Mouse (Mus musculus) lung, embryonic 16.5 days (tissue): ENCODE measurements around the gene Ankrd34a. TPM values are rescaled to one million over a fixed set of nuclear protein-coding genes. Genes with fewer than 3 reads are reported as not detected.
A peak's percentile ranks its signal among the peaks of the same experiment; 100 is the strongest.

Experiments
- ATAC-seq: fragments of 200-750 bp; cut with Nextera tagmentation; 2 replicates; pipeline ENCODE4 v1.8.0; 2017; ENCODE audit warnings: low read depth, mild to moderate bottlenecking, moderate library complexity
- H3K27ac ChIP-seq: fragments of 300-500 bp; sonication (generic); 2 replicates; pipeline ENCODE4 v1.5.1; 2014; ENCODE audit warnings: mild to moderate bottlenecking, control low read depth, low read length
- H3K27me3 ChIP-seq: fragments of 300-500 bp; sonication (generic); 2 replicates; pipeline ENCODE4 v1.6.1; 2014; ENCODE audit warnings: low read depth, low read length, mixed read lengths; ENCODE audit not compliant: control insufficient read depth, insufficient read depth
- H3K36me3 ChIP-seq: fragments of 300-500 bp; sonication (generic); 2 replicates; pipeline ENCODE4 v1.6.1; 2014; ENCODE audit warnings: low read length; ENCODE audit not compliant: control insufficient read depth, insufficient read depth
- H3K4me1 ChIP-seq: fragments of 300-500 bp; sonication (generic); replicated peaks from 2 replicates; pipeline ENCODE4 v1.6.1; 2014; ENCODE audit warnings: low read length, mixed read lengths; ENCODE audit not compliant: control insufficient read depth, insufficient read depth
- H3K4me2 ChIP-seq: fragments of 300-500 bp; sonication (generic); 2 replicates; pipeline ENCODE4 v1.6.1; 2014; ENCODE audit warnings: low read depth, low read length, control low read depth
- H3K4me3 ChIP-seq: fragments of 300-500 bp; sonication (generic); 2 replicates; pipeline ENCODE4 v1.5.1; 2014; ENCODE audit warnings: mild to moderate bottlenecking, low read length, control low read depth
- H3K9ac ChIP-seq: fragments of 300-500 bp; sonication (generic); 2 replicates; pipeline ENCODE4 v1.6.1; 2014; ENCODE audit warnings: low read length, control low read depth
- H3K9me3 ChIP-seq: fragments of 300-500 bp; sonication (generic); 2 replicates; pipeline ENCODE4 v1.6.1; 2016; ENCODE audit warnings: low read length; ENCODE audit not compliant: control insufficient read depth
- WGBS: fragments of 180-500 bp; shearing (Covaris S2); extraction: QIAGEN DNeasy Blood & Tissue Kit; methylation state at CpG from one replicate; pipeline ENCODE4 v1.1.7; 2014; 5-methylcytosine and 5-hydroxymethylcytosine counted together
- polyA plus RNA-seq: library from polyadenylated mRNA; unstranded; fragments of >200 nt; fragmentation: Nextera tagmentation; extraction: Ambion mirVana; gene quantifications from 2 replicates; pipeline ENCODE4 v1.2.1, GENCODE M21; 2015

The Ankrd34a gene
- 1.6 and 1.9 TPM in 2 replicates for polyA plus RNA-seq

GRCm38 (mm10) chr3:96596228-96596707 is at the start of gene Ankrd34a:
Gene Ankrd34a (plus strand): TSS chr3:96596636.
- Histone ChIP-seq H3K4me3 (peak within 1 kb of the TSS; percentile 56), H3K27ac (no peak within 1 kb of the TSS; the same call in 1 of the 2 replicates), H3K9ac (peak within 1 kb of the TSS; percentile 68), H3K4me2 (peak within 1 kb of the TSS; percentile 88), H3K27me3 (peaks cover 22% of the 10 kb centered on the region), H3K36me3 (no peaks in the 10 kb centered on the region), H3K4me1 (peaks cover 24% of the 10 kb centered on the region), H3K9me3 (no peaks in the 10 kb centered on the region)
- 1% methylated on average over 22 of the region's 23 CpGs for WGBS
- ATAC-seq: no peak

GRCm38 (mm10) chr3:96546880-96547279 is 49.6 kb upstream of the Ankrd34a start:
- Histone ChIP-seq H3K27me3 (peaks cover 2% of the 10 kb centered on the region; the same call in 1 of the 2 replicates), H3K36me3 (no peaks in the 10 kb centered on the region), H3K9ac (no peak overlapping the region), H3K4me3 (no peak overlapping the region), H3K4me1 (peaks cover 6% of the 10 kb centered on the region), H3K27ac (no peak overlapping the region), H3K4me2 (no peak overlapping the region), H3K9me3 (no peaks in the 10 kb centered on the region)
- 35% methylated on average over 4 of the region's 4 CpGs for WGBS
- ATAC-seq: no peak

- Histone ChIP-seq H3K4me1 (peaks cover 6% of the 10 kb centered on the region), H3K27ac (no peak overlapping the region), H3K9me3 (no peaks in the 10 kb centered on the region), H3K9ac (no peak overlapping the region), H3K4me2 (no peak overlapping the region), H3K36me3 (no peaks in the 10 kb centered on the region), H3K4me3 (no peak overlapping the region), H3K27me3 (peaks cover 2% of the 10 kb centered on the region; the same call in 1 of the 2 replicates)
- peak; percentile 70 for ATAC-seq
- WGBS: 10% methylated on average over 14 of the region's 14 CpGs
Measured at GRCm38 (mm10) chr3:96547389-96547960, 49.0 kb upstream of the Ankrd34a start.

GRCm38 (mm10) chr3:96548824-96549223 is 47.6 kb upstream of the Ankrd34a start:
- WGBS: 73% methylated on average over 7 of the region's 7 CpGs

GRCm38 (mm10) chr3:96549346-96549745 is 47.1 kb upstream of the Ankrd34a start:
- Histone ChIP-seq H3K27ac (no peak overlapping the region), H3K36me3 (no peaks in the 10 kb centered on the region), H3K27me3 (no peaks in the 10 kb centered on the region), H3K4me3 (no peak overlapping the region), H3K9me3 (no peaks in the 10 kb centered on the region), H3K4me1 (peaks cover 6% of the 10 kb centered on the region), H3K9ac (no peak overlapping the region), H3K4me2 (no peak overlapping the region)
- no peak for ATAC-seq
- WGBS: 71% methylated on average over 5 of the region's 5 CpGs

More at GRCm38 (mm10) chr3:96548824-96549223, 47.6 kb upstream of the Ankrd34a start:
- peaks cover 6% of the 10 kb centered on the region for H3K4me1 ChIP-seq
- H3K27me3 ChIP-seq: no peaks in the 10 kb centered on the region
- no peak overlapping the region for H3K4me3 ChIP-seq
- H3K9ac ChIP-seq: no peak overlapping the region
- no peaks in the 10 kb centered on the region for H3K9me3 ChIP-seq
- H3K36me3 ChIP-seq: no peaks in the 10 kb centered on the region
- H3K4me2 ChIP-seq: no peak overlapping the region
- no peak overlapping the region for H3K27ac ChIP-seq
- ATAC-seq: no peak

- peaks cover 21% of the 10 kb centered on the region for H3K4me1 ChIP-seq
- H3K9ac ChIP-seq: peak overlapping the region; percentile 21; the same call in 1 of the 2 replicates
- WGBS: 6% methylated on average over 8 of the region's 8 CpGs
- H3K27ac ChIP-seq: no peak overlapping the region
- no peak for ATAC-seq
- no peaks in the 10 kb centered on the region for H3K36me3 ChIP-seq
- no peak overlapping the region for H3K4me3 ChIP-seq
- no peak overlapping the region for H3K4me2 ChIP-seq
- no peaks in the 10 kb centered on the region for H3K27me3 ChIP-seq
- no peaks in the 10 kb centered on the region for H3K9me3 ChIP-seq
Measured at GRCm38 (mm10) chr3:96551203-96551602, 45.2 kb upstream of the Ankrd34a start.

DNA sequence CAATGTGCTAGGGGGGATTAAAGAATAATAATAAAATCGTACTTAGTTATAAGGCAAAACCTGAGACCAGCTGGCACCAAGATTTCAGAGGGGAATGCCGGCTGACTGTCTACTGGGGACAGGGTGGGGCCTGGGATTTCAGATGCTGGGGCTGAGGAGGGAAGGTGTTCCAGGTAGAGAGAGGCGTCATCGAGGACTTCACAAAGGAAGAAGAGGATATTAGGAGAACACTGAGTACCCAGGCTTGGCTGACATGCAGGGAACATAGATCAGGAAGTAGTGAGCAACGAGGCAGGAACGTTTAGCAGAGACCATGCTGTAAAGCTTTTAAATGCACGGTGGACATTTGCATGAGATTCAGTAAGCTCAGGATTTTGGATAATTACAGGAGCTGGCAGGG is 44.5 kb upstream of the Ankrd34a start:
- peaks cover 25% of the 10 kb centered on the region for H3K4me1 ChIP-seq
- no peak for ATAC-seq
- H3K4me2 ChIP-seq: no peak overlapping the region
- 53% methylated on average over 7 of the region's 7 CpGs for WGBS
- H3K9ac ChIP-seq: peak overlapping the region; percentile 21; the same call in 1 of the 2 replicates
- H3K9me3 ChIP-seq: no peaks in the 10 kb centered on the region
- H3K27ac ChIP-seq: no peak overlapping the region
- H3K36me3 ChIP-seq: no peaks in the 10 kb centered on the region
- no peak overlapping the region for H3K4me3 ChIP-seq
- H3K27me3 ChIP-seq: no peaks in the 10 kb centered on the region

DNA sequence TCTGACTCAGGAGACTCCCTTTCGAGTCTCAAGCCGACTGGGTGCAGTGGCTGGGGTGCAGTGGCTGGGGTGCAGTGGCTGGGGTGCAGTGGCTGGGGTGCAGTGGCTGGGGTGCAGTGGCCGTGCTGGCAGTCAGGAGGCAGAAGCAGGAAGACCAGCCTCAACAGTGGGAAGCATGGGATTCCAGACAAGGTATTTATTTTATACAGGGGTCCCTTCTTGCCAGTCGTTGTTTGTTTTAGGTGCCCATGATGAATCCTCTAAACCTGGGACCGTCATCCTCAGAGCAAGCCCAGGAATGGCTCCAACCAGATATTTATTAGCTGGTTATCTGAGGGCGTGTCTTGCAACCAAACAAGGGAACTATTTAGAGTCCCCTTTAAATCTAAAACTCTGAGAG is 42.8 kb upstream of the Ankrd34a start:
- no peak overlapping the region for H3K9ac ChIP-seq
- no peak for ATAC-seq
- H3K4me2 ChIP-seq: no peak overlapping the region
- H3K27ac ChIP-seq: no peak overlapping the region
- H3K9me3 ChIP-seq: no peaks in the 10 kb centered on the region
- H3K36me3 ChIP-seq: no peaks in the 10 kb centered on the region
- H3K4me3 ChIP-seq: no peak overlapping the region
- 75% methylated on average over 6 of the region's 6 CpGs for WGBS
- H3K27me3 ChIP-seq: no peaks in the 10 kb centered on the region
- peaks cover 25% of the 10 kb centered on the region for H3K4me1 ChIP-seq

DNA sequence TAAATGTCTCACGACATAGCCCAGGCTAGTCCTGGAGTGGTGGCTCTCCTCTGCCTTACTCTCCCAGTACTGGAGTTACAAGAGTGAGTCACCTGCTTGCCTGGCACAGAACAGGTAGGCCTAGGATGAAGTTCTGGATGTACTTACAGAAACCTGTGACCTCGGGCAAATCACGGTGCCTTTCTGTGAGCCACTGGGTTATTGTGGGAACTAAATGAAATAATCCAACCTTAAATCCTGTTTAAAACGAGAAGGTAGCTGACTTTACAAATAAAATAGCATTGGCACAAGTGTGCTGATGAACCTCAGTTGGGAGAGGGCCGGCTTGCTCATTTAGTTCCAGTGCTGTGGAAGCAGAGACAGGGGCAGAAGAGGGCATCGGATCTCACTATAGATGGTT is 42.2 kb upstream of the Ankrd34a start:
- WGBS: 82% methylated on average over 6 of the region's 6 CpGs
- Histone ChIP-seq H3K27me3 (no peaks in the 10 kb centered on the region), H3K27ac (peak overlapping the region; percentile 91), H3K4me2 (no peak overlapping the region), H3K36me3 (no peaks in the 10 kb centered on the region), H3K9me3 (no peaks in the 10 kb centered on the region), H3K4me1 (peaks cover 26% of the 10 kb centered on the region), H3K9ac (no peak overlapping the region), H3K4me3 (no peak overlapping the region)
- no peak for ATAC-seq
